ENCODE assay signal across 8 mouse cellular contexts in the genomic region with DNA sequence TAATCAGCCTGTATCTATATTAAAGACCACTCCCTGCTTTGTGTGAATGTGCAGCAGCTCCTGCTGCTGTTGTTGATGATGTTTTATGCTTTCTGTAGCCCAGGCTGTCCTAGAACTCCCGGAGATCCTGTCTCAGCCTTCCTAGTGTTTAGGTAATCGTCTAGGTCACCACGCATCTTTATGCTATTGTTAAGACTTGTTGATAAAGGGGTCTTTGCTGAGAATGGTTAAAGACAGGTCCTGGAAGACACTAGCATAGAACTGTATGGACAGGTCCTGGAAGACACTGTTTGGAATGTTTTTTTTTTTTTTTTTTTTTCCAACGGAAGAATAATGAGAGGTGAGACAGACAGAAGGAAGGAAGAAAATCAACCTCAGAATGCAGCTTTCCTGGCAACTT. TPM values are rescaled to one million over a fixed set of nuclear protein-coding genes. Genes with fewer than 3 reads are reported as not detected.
DNase-seq lines count a peak whose midpoint lies in the region; ATAC-seq and TF ChIP-seq lines count a peak whose summit lies in the region.

No protein-coding gene starts in this region.

- no peaks in the 10 kb centered on the region for H3K9me3 ChIP-seq in kidney, postnatal 0 days (replicated peaks; ENCODE audit: low read length)
- H3K9me3 ChIP-seq in embryonic facial prominence, embryonic 13.5 days: no peaks in the 10 kb centered on the region
- H3K9me3 ChIP-seq in intestine, embryonic 15.5 days: no peaks in the 10 kb centered on the region

- TF ChIP-seq CTCF in kidney, postnatal 0 days (IDR thresholded peaks at IDR 0.05; ENCODE audit: low read depth): no peak

- H3K4me2 ChIP-seq in kidney, postnatal 0 days (ENCODE audit: low read length): peak overlapping the region; percentile 70
- H3K4me2 ChIP-seq in embryonic facial prominence, embryonic 13.5 days: peak overlapping the region; percentile 72
- H3K4me2 ChIP-seq in intestine, embryonic 15.5 days (replicated peaks): peak overlapping the region; percentile 88
- H3K4me2 ChIP-seq in myocyte (ENCODE audit: low read depth): peak overlapping the region; percentile 61

- 34% methylated on average over 4 of the region's 4 CpGs for WGBS in kidney, postnatal 0 days
- WGBS in embryonic facial prominence, embryonic 13.5 days: 44% methylated on average over 4 of the region's 4 CpGs
- WGBS in intestine, embryonic 15.5 days: 20% methylated on average over 4 of the region's 4 CpGs

- no peak overlapping the region for H3K27ac ChIP-seq in kidney, postnatal 0 days
- H3K27ac ChIP-seq in embryonic facial prominence, embryonic 13.5 days: peak overlapping the region; percentile 93; the same call in 1 of the 2 replicates
- no peak overlapping the region for H3K27ac ChIP-seq in intestine, embryonic 15.5 days

- TF ChIP-seq POLR2A in myocyte (IDR thresholded peaks at IDR 0.05; ENCODE audit: insufficient read length, low read depth): no peak

- H3K9ac ChIP-seq in kidney, postnatal 0 days (ENCODE audit: low read depth, low read length): peak overlapping the region; percentile 64
- peak overlapping the region; percentile 96 for H3K9ac ChIP-seq in embryonic facial prominence, embryonic 13.5 days
- H3K9ac ChIP-seq in intestine, embryonic 15.5 days: peak overlapping the region; percentile 79

- no peaks in the 10 kb centered on the region; the same call in 1 of the 2 replicates for H3K36me3 ChIP-seq in kidney, postnatal 0 days (ENCODE audit: insufficient read depth, low read length)
- peaks cover 29% of the 10 kb centered on the region for H3K36me3 ChIP-seq in embryonic facial prominence, embryonic 13.5 days
- H3K36me3 ChIP-seq in intestine, embryonic 15.5 days: no peaks in the 10 kb centered on the region
- H3K36me3 ChIP-seq in myocyte (ENCODE audit: control insufficient read depth, insufficient read depth): no peaks in the 10 kb centered on the region

- no peaks in the 10 kb centered on the region for H3K4me1 ChIP-seq in kidney, postnatal 0 days (replicated peaks; ENCODE audit: insufficient read depth, low read length)
- H3K4me1 ChIP-seq in embryonic facial prominence, embryonic 13.5 days: peaks cover 9% of the 10 kb centered on the region
- no peaks in the 10 kb centered on the region for H3K4me1 ChIP-seq in intestine, embryonic 15.5 days (replicated peaks)

- DNase-seq in kidney, postnatal 0 days (ENCODE audit: low spot score): peak; percentile 21
- no peak for DNase-seq in kidney, postnatal 10 days
- no peak for DNase-seq in retina, embryonic 14.5 days (ENCODE audit: low spot score)
- no peak for DNase-seq in spleen, postnatal 4 days (ENCODE audit: low spot score in 2 of 2)
- DNase-seq in kidney, adult 11 months: no peak

- ATAC-seq in kidney, postnatal 0 days (replicated peaks; ENCODE audit: low FRiP score, low read depth): no peak
- no peak for ATAC-seq in embryonic facial prominence, embryonic 13.5 days (ENCODE audit: insufficient number of reproducible peaks, insufficient read depth, low FRiP score, low TSS enrichment, low read depth)
- no peak for ATAC-seq in intestine, embryonic 15.5 days

- H3K4me3 ChIP-seq in kidney, postnatal 0 days (replicated peaks; ENCODE audit: low read depth, low read length): peak overlapping the region; percentile 56
- peak overlapping the region; percentile 81 for H3K4me3 ChIP-seq in embryonic facial prominence, embryonic 13.5 days
- peak overlapping the region; percentile 59 for H3K4me3 ChIP-seq in intestine, embryonic 15.5 days (replicated peaks)
- H3K4me3 ChIP-seq in myocyte: peak overlapping the region; percentile 59

- H3K27me3 ChIP-seq in kidney, postnatal 0 days (ENCODE audit: insufficient read depth, low read length): no peaks in the 10 kb centered on the region
- H3K27me3 ChIP-seq in embryonic facial prominence, embryonic 13.5 days: no peaks in the 10 kb centered on the region
- no peaks in the 10 kb centered on the region for H3K27me3 ChIP-seq in intestine, embryonic 15.5 days (replicated peaks)
- no peaks in the 10 kb centered on the region for H3K27me3 ChIP-seq in myocyte (ENCODE audit: control insufficient read depth, insufficient read depth, insufficient read length)

- H3ac ChIP-seq in myocyte (ENCODE audit: control insufficient read depth, insufficient read length): no peak overlapping the region

- no peaks in the 10 kb centered on the region for H3K79me2 ChIP-seq in myocyte (ENCODE audit: control insufficient read depth, insufficient read depth)

TF ChIP-seq in myocyte, 11 proteins besides CTCF, POLR2A, EP300 and RAD21:
- TF ChIP-seq REST (IDR thresholded peaks at IDR 0.05; ENCODE audit: insufficient read depth, insufficient read length): no peak
- TF ChIP-seq E2F4 (IDR thresholded peaks at IDR 0.05; ENCODE audit: insufficient read depth): no peak
- no peak for TF ChIP-seq SRF (IDR thresholded peaks at IDR 0.05; ENCODE audit: control insufficient read depth, insufficient read length, low read depth)
- TF ChIP-seq CEBPB (IDR thresholded peaks at IDR 0.05; ENCODE audit: insufficient read depth, poor library complexity, severe bottlenecking): no peak
- no peak for TF ChIP-seq MAX (IDR thresholded peaks at IDR 0.05; ENCODE audit: low read depth)
- no peak for TF ChIP-seq MYOD1 (IDR thresholded peaks at IDR 0.05; ENCODE audit: control insufficient read depth in 1 of 3, insufficient read length in 2 of 3, low read depth in 2 of 3)
- TF ChIP-seq POLR2AphosphoS2 (IDR thresholded peaks at IDR 0.05; ENCODE audit: insufficient read length, low read depth): no peak
- no peak for TF ChIP-seq TCF12 (IDR thresholded peaks at IDR 0.05; ENCODE audit: insufficient read depth, poor library complexity, severe bottlenecking)
- TF ChIP-seq MYOG (IDR thresholded peaks at IDR 0.05; ENCODE audit: control insufficient read depth in 1 of 3, insufficient read depth in 1 of 3, insufficient read length in 2 of 3, low read depth in 2 of 3): no peak
- TF ChIP-seq TCF3 (IDR thresholded peaks at IDR 0.05; ENCODE audit: insufficient read length, low read depth): no peak
- TF ChIP-seq USF1 (IDR thresholded peaks at IDR 0.05; ENCODE audit: low read depth): no peak
TF ChIP-seq in myocyte: peak in this region for 0.

RNA-seq across cellular contexts. Expression of a gene that starts 2.4 kb away (rescaled TPM):
- polyA plus RNA-seq in kidney, postnatal 0 days (2015; fragmentation: Nextera tagmentation; extraction: Ambion mirVana): 28.2 and 32.6 TPM in 2 replicates
- 112 and 113 TPM in 2 replicates for polyA plus RNA-seq in embryonic facial prominence, embryonic 13.5 days (2015; fragmentation: Nextera tagmentation; extraction: Ambion mirVana)
- polyA plus RNA-seq in intestine, embryonic 15.5 days (2015; fragmentation: Nextera tagmentation; extraction: Ambion mirVana): 49.9 and 57.6 TPM in 2 replicates
- 14.2 TPM for polyA plus RNA-seq in myocyte (2012; fragmentation: generic; extraction: Trizol)

RNA-seq across cellular contexts. Expression of a gene that starts 14.0 kb away (rescaled TPM):
- polyA plus RNA-seq in kidney, postnatal 0 days (2015; fragmentation: Nextera tagmentation; extraction: Ambion mirVana): 0.05 and 0.08 TPM in 2 replicates
- polyA plus RNA-seq in embryonic facial prominence, embryonic 13.5 days (2015; fragmentation: Nextera tagmentation; extraction: Ambion mirVana): 1.4 TPM in 2 replicates
- 0.24 and 0.28 TPM in 2 replicates for polyA plus RNA-seq in intestine, embryonic 15.5 days (2015; fragmentation: Nextera tagmentation; extraction: Ambion mirVana)
- 0.07 TPM for polyA plus RNA-seq in myocyte (2012; fragmentation: generic; extraction: Trizol)

RNA-seq across cellular contexts. Expression of a gene that starts 19.8 kb away (rescaled TPM):
- polyA plus RNA-seq in kidney, postnatal 0 days (2015; fragmentation: Nextera tagmentation; extraction: Ambion mirVana): not detected in 2 replicates
- 0.30 and 0.31 TPM in 2 replicates for polyA plus RNA-seq in embryonic facial prominence, embryonic 13.5 days (2015; fragmentation: Nextera tagmentation; extraction: Ambion mirVana)
- polyA plus RNA-seq in intestine, embryonic 15.5 days (2015; fragmentation: Nextera tagmentation; extraction: Ambion mirVana): 0.13 and 0.14 TPM in 2 replicates
- 0.04 TPM for polyA plus RNA-seq in myocyte (2012; fragmentation: generic; extraction: Trizol)

RNA-seq across cellular contexts. Expression of a gene that starts 22.3 kb away (rescaled TPM):
- not detected in 2 replicates for polyA plus RNA-seq in kidney, postnatal 0 days (2015; fragmentation: Nextera tagmentation; extraction: Ambion mirVana)
- polyA plus RNA-seq in embryonic facial prominence, embryonic 13.5 days (2015; fragmentation: Nextera tagmentation; extraction: Ambion mirVana): not detected in 2 replicates
- not detected in 2 replicates for polyA plus RNA-seq in intestine, embryonic 15.5 days (2015; fragmentation: Nextera tagmentation; extraction: Ambion mirVana)
- polyA plus RNA-seq in myocyte (2012; fragmentation: generic; extraction: Trizol): not detected

RNA-seq across cellular contexts. Expression of a gene that starts 42.4 kb away (rescaled TPM):
- 5.2 and 6.1 TPM in 2 replicates for polyA plus RNA-seq in kidney, postnatal 0 days (2015; fragmentation: Nextera tagmentation; extraction: Ambion mirVana)
- 15.8 and 16.1 TPM in 2 replicates for polyA plus RNA-seq in embryonic facial prominence, embryonic 13.5 days (2015; fragmentation: Nextera tagmentation; extraction: Ambion mirVana)
- polyA plus RNA-seq in intestine, embryonic 15.5 days (2015; fragmentation: Nextera tagmentation; extraction: Ambion mirVana): 6.0 and 7.6 TPM in 2 replicates
- polyA plus RNA-seq in myocyte (2012; fragmentation: generic; extraction: Trizol): 15.9 TPM
